Mouse (Mus musculus) cortical plate, adult 2 months (tissue): ENCODE results near the gene Figla.

Source experiments
- CTCF ChIP-seq: fragments of 200-500 bp; IDR thresholded peaks from 2 replicates; pipeline ENCODE4 v1.5.1; 2011; ENCODE audit warnings: mild to moderate bottlenecking, control low read depth, low read length; ENCODE audit not compliant: insufficient read depth; ENCODE audit errors: extremely low read depth
- POLR2A ChIP-seq: fragments of 200-500 bp; IDR thresholded peaks from 2 replicates; pipeline ENCODE4 v1.6.1; 2011; ENCODE audit warnings: mild to moderate bottlenecking, low read length, control low read depth; ENCODE audit not compliant: insufficient read depth; ENCODE audit errors: extremely low read depth

GRCm38 (mm10) chr6:86026632-86027292 lies 10.8 kb downstream of the Figla start:
- TF ChIP-seq POLR2A (no peak), CTCF (no peak)
